Mouse (Mus musculus) ES-Bruce4 (cell line): ENCODE measurements around the gene Igll1. TPM values are rescaled to one million over a fixed set of nuclear protein-coding genes. Genes with fewer than 3 reads are reported as not detected.

ENCODE experiments used
- H3K27ac ChIP-seq: 2 replicates; pipeline ENCODE4 v1.5.1; 2012; ENCODE audit warnings: low read length, inconsistent platforms; ENCODE audit not compliant: insufficient read depth
- H3K27me3 ChIP-seq: 2 replicates; pipeline ENCODE4 v1.6.1; 2012; ENCODE audit warnings: mild to moderate bottlenecking, low read length, inconsistent platforms; ENCODE audit not compliant: control insufficient read depth, poor library complexity, insufficient read depth, severe bottlenecking
- H3K36me3 ChIP-seq: 2 replicates; pipeline ENCODE4 v1.6.1; 2012; ENCODE audit warnings: inconsistent platforms, mild to moderate bottlenecking, low read length, moderate library complexity; ENCODE audit not compliant: control insufficient read depth, poor library complexity, insufficient read depth, severe bottlenecking
- H3K4me1 ChIP-seq: one replicate; pipeline ENCODE4 v1.8.1; 2011; ENCODE audit warnings: low read length; ENCODE audit not compliant: control insufficient read depth, insufficient read depth
- H3K4me3 ChIP-seq: 2 replicates; pipeline ENCODE4 v1.5.1; 2011; ENCODE audit warnings: low read depth, mild to moderate bottlenecking, low read length
- H3K9ac ChIP-seq: 2 replicates; pipeline ENCODE4 v1.6.1; 2012; ENCODE audit warnings: low read depth, mild to moderate bottlenecking, inconsistent platforms; ENCODE audit not compliant: poor library complexity, severe bottlenecking
- H3K9me3 ChIP-seq: replicated peaks from 2 replicates; pipeline ENCODE4 v1.6.1; 2012; ENCODE audit warnings: mild to moderate bottlenecking, low read length, inconsistent platforms; ENCODE audit not compliant: control insufficient read depth, poor library complexity, insufficient read depth, severe bottlenecking
- CTCF ChIP-seq: IDR thresholded peaks from one replicate; pipeline ENCODE4 v1.8.1; 2011; ENCODE audit warnings: low read depth, low read length
- EP300 ChIP-seq: IDR thresholded peaks from 2 replicates; pipeline ENCODE4 v1.6.1; 2011; ENCODE audit warnings: low read depth, low read length; ENCODE audit not compliant: insufficient read depth
- POLR2A ChIP-seq: IDR thresholded peaks from one replicate; pipeline ENCODE4 v1.8.1; 2011; ENCODE audit warnings: low read length; ENCODE audit not compliant: insufficient read depth
- polyA plus RNA-seq: library from polyadenylated mRNA; stranded (reverse); fragments of >200 nt; gene quantifications from 2 replicates; pipeline ENCODE4 v1.2.4, GENCODE M21; 2011; ENCODE audit warnings: low read depth; ENCODE audit not compliant: missing spikeins, insufficient read depth, insufficient read length

The Igll1 gene
- polyA plus RNA-seq, 1 experiment, result not detected

DNA sequence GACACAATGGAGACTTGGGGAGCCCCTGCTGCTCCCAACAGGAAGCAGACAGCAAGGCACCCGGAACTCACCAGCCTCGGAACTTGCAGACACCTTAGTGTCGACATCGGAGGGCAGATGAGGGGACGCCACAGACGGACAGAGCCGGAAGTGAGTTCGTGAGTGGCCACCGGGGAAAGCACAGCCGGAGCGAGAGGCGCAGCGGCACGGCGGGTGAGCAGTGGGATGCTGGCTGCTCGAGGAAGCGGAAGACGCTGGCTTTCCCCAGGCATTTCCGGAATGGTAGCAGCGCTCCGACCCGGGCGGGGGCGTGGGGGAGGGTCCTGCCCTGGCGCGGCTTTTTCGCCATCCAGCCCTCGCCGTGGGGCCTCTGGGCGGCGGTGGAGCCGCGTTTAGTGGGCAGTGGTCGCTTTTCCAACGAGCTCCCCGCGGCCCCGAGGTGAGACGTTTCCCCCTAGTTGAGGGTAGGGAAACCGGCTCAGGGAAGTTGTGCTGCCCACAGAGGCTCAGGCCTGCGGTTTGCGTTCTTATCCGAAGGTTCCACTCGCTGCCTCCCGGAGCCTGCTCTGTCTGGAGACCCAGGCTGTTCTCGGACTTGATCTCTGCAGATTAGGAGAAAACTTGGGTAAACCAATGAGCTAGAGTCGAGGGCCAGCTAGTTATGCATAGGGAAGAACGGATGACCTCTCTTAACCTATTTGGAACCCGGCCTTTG lies 7.0 kb upstream of the Igll1 start, which contains the start of the genes Top3b and Vpreb1:
TSS of gene Top3b (plus strand) at position 120 of the 715 bp plus-strand sequence.
TSS of gene Vpreb1 (minus strand) at position 227 of the 715 bp plus-strand sequence.
- H3K36me3 ChIP-seq, result peaks cover 12% of the 10 kb centered on the region
- no peak for TF ChIP-seq CTCF
- peak; percentile 81; the same call in 1 of the 2 replicates for TF ChIP-seq EP300
- H3K27me3 ChIP-seq, result no peaks in the 10 kb centered on the region
- peak within 1 kb of the TSS; percentile 76 for H3K27ac ChIP-seq
- no peaks in the 10 kb centered on the region for H3K9me3 ChIP-seq
- H3K4me3 ChIP-seq, result peak within 1 kb of the TSS; percentile 87
- H3K4me1 ChIP-seq, result peaks cover 3% of the 10 kb centered on the region
- H3K9ac ChIP-seq, result peak within 1 kb of the TSS; percentile 91

DNA sequence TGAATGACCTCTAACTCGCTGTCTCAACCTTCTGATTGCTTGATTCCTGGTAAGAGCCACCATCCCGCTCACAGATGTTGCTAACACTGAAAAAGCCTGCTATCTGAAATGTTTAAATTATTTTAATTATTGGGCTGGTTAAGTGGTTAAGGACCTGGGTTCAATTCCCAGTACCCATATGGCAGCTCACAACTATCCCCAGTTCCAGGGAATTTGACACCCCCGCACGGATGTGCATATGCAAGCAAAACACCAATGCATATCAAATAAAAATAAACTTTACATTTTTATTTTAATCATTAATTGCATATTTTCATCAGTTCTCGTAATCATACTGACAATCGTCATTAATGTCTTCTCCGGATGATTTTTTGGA lies 6.4 kb upstream of the Igll1 start:
- Histone ChIP-seq H3K36me3 (peaks cover 10% of the 10 kb centered on the region), H3K9me3 (no peaks in the 10 kb centered on the region), H3K27ac (peak overlapping the region; percentile 70; the same call in 1 of the 2 replicates), H3K4me1 (peaks cover 5% of the 10 kb centered on the region), H3K27me3 (no peaks in the 10 kb centered on the region), H3K9ac (peak overlapping the region; percentile 55; the same call in 1 of the 2 replicates), H3K4me3 (peak overlapping the region; percentile 87; the same call in 1 of the 2 replicates)
- TF ChIP-seq EP300 (no peak), POLR2A (no peak), CTCF (no peak)

DNA sequence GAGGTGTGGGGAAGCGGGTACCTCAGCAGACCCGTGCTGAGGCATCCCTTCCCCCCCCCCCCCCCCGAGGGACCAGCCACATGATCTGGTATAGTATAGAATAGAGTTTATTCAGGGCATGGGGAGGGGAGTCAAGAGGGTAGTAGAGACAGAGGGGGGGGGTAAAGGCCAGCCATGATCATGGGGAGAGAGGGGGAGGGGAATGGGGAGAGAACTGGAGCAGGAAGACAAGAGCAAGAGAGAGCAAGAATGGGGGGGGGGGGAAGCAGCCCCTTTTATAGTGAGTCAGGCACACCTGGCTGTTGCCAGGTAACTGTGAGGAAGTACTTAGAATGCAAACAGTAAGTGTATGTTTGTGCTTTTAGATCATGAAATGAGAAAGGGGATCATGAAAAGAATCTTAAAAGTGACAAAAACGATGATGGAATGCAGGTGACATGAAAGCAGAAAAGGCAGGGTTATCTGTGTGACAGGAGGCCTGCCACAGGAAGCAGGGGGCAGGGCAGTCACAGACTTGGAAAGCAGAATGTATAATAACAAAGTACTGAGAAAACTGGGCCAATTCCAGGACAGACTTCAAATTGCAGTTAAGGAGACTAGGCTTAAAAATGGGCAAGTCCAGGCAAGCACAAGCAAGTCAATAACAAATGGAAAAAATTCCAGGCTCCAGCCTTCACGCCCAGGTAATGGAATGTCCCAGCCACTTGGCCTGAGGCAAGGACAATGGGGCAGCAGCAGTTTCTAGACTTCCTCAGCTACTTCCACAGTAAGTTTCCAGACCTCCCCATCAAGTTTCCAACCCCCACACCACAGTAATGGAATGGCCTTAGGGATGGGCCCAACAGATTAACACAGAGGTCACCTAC lies 2.1 kb upstream of the Igll1 start:
- TF ChIP-seq EP300 (peak; percentile 100), CTCF (no peak)
- Histone ChIP-seq H3K9ac (peak overlapping the region; percentile 42), H3K9me3 (no peaks in the 10 kb centered on the region), H3K27me3 (no peaks in the 10 kb centered on the region), H3K27ac (peak overlapping the region; percentile 99), H3K4me3 (no peak overlapping the region), H3K4me1 (peaks cover 7% of the 10 kb centered on the region), H3K36me3 (no peaks in the 10 kb centered on the region)

DNA sequence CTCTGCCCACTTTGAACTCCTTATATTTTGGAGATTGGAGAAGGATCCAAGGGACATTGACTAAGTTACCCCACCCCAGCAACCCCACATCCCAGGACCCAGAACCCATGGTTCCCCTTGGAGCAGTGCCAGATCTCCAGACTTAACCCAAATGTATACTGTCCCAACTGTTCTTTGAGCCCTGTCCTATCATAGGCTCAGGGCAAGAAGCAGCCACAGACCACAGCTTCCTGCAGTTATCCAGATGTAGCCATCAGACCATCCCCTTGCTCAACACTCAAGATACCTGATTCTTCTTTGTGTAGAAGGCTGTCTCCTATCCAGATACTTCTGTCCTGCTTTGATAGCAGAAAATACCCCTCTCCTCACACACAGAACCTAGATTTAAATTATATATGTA lies 1.4 kb upstream of the Igll1 start:
- Histone ChIP-seq H3K27me3 (no peaks in the 10 kb centered on the region), H3K36me3 (no peaks in the 10 kb centered on the region), H3K9me3 (no peaks in the 10 kb centered on the region), H3K4me1 (peaks cover 7% of the 10 kb centered on the region), H3K9ac (peak overlapping the region; percentile 42; the same call in 1 of the 2 replicates), H3K4me3 (no peak overlapping the region), H3K27ac (peak overlapping the region; percentile 95)
- TF ChIP-seq POLR2A, result no peak

DNA sequence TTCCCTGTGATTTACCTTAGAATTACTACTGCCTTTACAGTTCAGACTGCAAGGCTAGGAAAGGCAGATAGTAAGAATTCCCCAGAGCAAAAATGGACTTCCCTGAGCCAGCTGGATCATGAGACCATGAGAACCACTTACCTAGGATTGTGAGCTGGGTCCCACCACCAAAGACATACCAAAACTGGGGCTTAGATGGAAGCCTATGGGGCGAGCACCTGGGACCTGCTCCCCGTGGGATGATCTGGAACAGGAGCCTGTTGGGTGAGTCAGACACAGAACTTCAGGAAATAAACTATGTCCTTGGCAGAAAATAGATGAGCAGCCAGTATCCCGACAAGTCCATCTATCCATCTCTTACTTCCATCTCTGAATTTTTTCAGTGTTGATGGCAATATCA lies 1.5 kb downstream of the Igll1 start:
- H3K4me3 ChIP-seq, result no peak overlapping the region
- H3K36me3 ChIP-seq, result no peaks in the 10 kb centered on the region
- no peaks in the 10 kb centered on the region for H3K9me3 ChIP-seq
- H3K27ac ChIP-seq, result no peak overlapping the region
- peaks cover 7% of the 10 kb centered on the region for H3K4me1 ChIP-seq
- H3K27me3 ChIP-seq, result no peaks in the 10 kb centered on the region
- no peak overlapping the region for H3K9ac ChIP-seq
- TF ChIP-seq POLR2A, result no peak
- TF ChIP-seq CTCF, result no peak
- TF ChIP-seq EP300, result no peak
